Mouse (Mus musculus) midbrain, embryonic 10.5 days (tissue): Measurements from ENCODE around the gene Gm4869. TPM values are rescaled to one million over a fixed set of nuclear protein-coding genes. Genes with fewer than 3 reads are reported as not detected.
"Not testable (repeated sequence)": the region's sequence is repeated elsewhere in the genome, so short reads cannot be mapped to it uniquely, and the experiment has no call there.

Experiments
- DNase-seq: peaks from one replicate; pipeline ENCODE4 v3.0.0-alpha.2; 2017; ENCODE audit warnings: low spot score
- H3K27ac ChIP-seq: fragments of 300-500 bp; sonication (generic); replicated peaks from 2 replicates; pipeline ENCODE4 v1.5.1; 2016; ENCODE audit warnings: mild to moderate bottlenecking
- H3K27me3 ChIP-seq: fragments of 300-500 bp; sonication (generic); 2 replicates; pipeline ENCODE4 v1.6.1; 2016; ENCODE audit warnings: low read depth, mild to moderate bottlenecking; ENCODE audit not compliant: poor library complexity, severe bottlenecking
- H3K36me3 ChIP-seq: fragments of 300-500 bp; sonication (generic); 2 replicates; pipeline ENCODE4 v1.6.1; 2016; ENCODE audit warnings: mild to moderate bottlenecking, moderate library complexity
- H3K4me1 ChIP-seq: fragments of 300-500 bp; sonication (generic); 2 replicates; pipeline ENCODE4 v1.6.1; 2016
- H3K4me3 ChIP-seq: fragments of 300-500 bp; sonication (generic); 2 replicates; pipeline ENCODE4 v1.5.1; 2016; ENCODE audit warnings: mild to moderate bottlenecking, moderate library complexity
- H3K9me3 ChIP-seq: fragments of 300-500 bp; sonication (generic); replicated peaks from 2 replicates; pipeline ENCODE4 v1.6.1; 2016; ENCODE audit warnings: mild to moderate bottlenecking
- WGBS: fragments of 180-500 bp; shearing (Covaris S2); methylation state at CpG from one replicate; pipeline ENCODE4 v1.1.7; 2016; 5-methylcytosine and 5-hydroxymethylcytosine counted together
- polyA plus RNA-seq: library from polyadenylated mRNA; unstranded; fragments of >200 nt; fragmentation: Nextera tagmentation; extraction: Ambion mirVana; gene quantifications from 2 replicates; pipeline ENCODE4 v1.2.1, GENCODE M21; 2016

The Gm4869 gene
- polyA plus RNA-seq, 1 experiment from 2014 or later = not detected

- no peaks in the 10 kb centered on the region for H3K9me3 ChIP-seq
- peaks cover 94% of the 10 kb centered on the region for H3K36me3 ChIP-seq
- H3K4me3 ChIP-seq = no peak overlapping the region
- WGBS = 96% methylated on average over 17 of the region's 17 CpGs
- peaks cover 21% of the 10 kb centered on the region for H3K4me1 ChIP-seq
- H3K27me3 ChIP-seq = no peaks in the 10 kb centered on the region
- no peak for DNase-seq
- no peak overlapping the region for H3K27ac ChIP-seq
Measured at GRCm38 (mm10) chr5:140425016-140425783, 20.2 kb upstream of the Gm4869 start.

- not testable (repeated sequence) for H3K27me3 ChIP-seq, H3K27ac ChIP-seq, H3K9me3 ChIP-seq, H3K4me3 ChIP-seq, DNase-seq, H3K4me1 ChIP-seq
- 68% methylated on average over 2 of the region's 6 CpGs for WGBS
- peaks cover 96% of the 10 kb centered on the region for H3K36me3 ChIP-seq
Measured at GRCm38 (mm10) chr5:140439117-140439516, 6.3 kb upstream of the Gm4869 start.

- H3K4me3 ChIP-seq = no peak overlapping the region
- 87% methylated on average over 3 of the region's 3 CpGs for WGBS
- no peak overlapping the region for H3K27ac ChIP-seq
- H3K27me3 ChIP-seq = no peaks in the 10 kb centered on the region
- no peaks in the 10 kb centered on the region for H3K4me1 ChIP-seq
- peaks cover 6% of the 10 kb centered on the region; the same call in 1 of the 2 replicates for H3K9me3 ChIP-seq
- no peak for DNase-seq
- peaks cover 96% of the 10 kb centered on the region for H3K36me3 ChIP-seq
Measured at GRCm38 (mm10) chr5:140441406-140441805, 4.0 kb upstream of the Gm4869 start.

- no peaks in the 10 kb centered on the region for H3K9me3 ChIP-seq
- H3K36me3 ChIP-seq = peaks cover 74% of the 10 kb centered on the region
- H3K4me3 ChIP-seq = no peak overlapping the region
- H3K27ac ChIP-seq = no peak overlapping the region
- no peaks in the 10 kb centered on the region for H3K4me1 ChIP-seq
- no peak for DNase-seq
- no peaks in the 10 kb centered on the region for H3K27me3 ChIP-seq
- WGBS = 96% methylated on average over 4 of the region's 4 CpGs
Measured at GRCm38 (mm10) chr5:140444012-140444411, 1.4 kb upstream of the Gm4869 start.

GRCm38 (mm10) chr5:140446054-140446453 is 609 bp downstream of the Gm4869 start:
- Histone ChIP-seq H3K4me1 (no peaks in the 10 kb centered on the region), H3K27ac (no peak overlapping the region), H3K36me3 (peaks cover 55% of the 10 kb centered on the region), H3K9me3 (no peaks in the 10 kb centered on the region), H3K27me3 (no peaks in the 10 kb centered on the region), H3K4me3 (no peak overlapping the region)
- WGBS = 79% methylated on average over 7 of the region's 7 CpGs
- no peak for DNase-seq

- DNase-seq = no peak
- Histone ChIP-seq H3K27me3 (no peaks in the 10 kb centered on the region), H3K27ac (no peak overlapping the region), H3K9me3 (no peaks in the 10 kb centered on the region), H3K4me1 (no peaks in the 10 kb centered on the region), H3K4me3 (no peak overlapping the region), H3K36me3 (no peaks in the 10 kb centered on the region)
Measured at GRCm38 (mm10) chr5:140454488-140454887, 9.0 kb downstream of the Gm4869 start.

GRCm38 (mm10) chr5:140455466-140455865 is 10.0 kb downstream of the Gm4869 start:
- no peak for DNase-seq
- Histone ChIP-seq H3K27ac (no peak overlapping the region), H3K36me3 (no peaks in the 10 kb centered on the region), H3K4me1 (no peaks in the 10 kb centered on the region), H3K27me3 (no peaks in the 10 kb centered on the region), H3K4me3 (no peak overlapping the region), H3K9me3 (no peaks in the 10 kb centered on the region)
- 74% methylated on average over 2 of the region's 2 CpGs for WGBS

- WGBS = 83% methylated on average over 3 of the region's 3 CpGs
- Histone ChIP-seq H3K9me3 (peaks cover 21% of the 10 kb centered on the region), H3K27ac (no peak overlapping the region), H3K27me3 (no peaks in the 10 kb centered on the region), H3K36me3 (no peaks in the 10 kb centered on the region), H3K4me3 (no peak overlapping the region), H3K4me1 (no peaks in the 10 kb centered on the region)
- no peak for DNase-seq
Measured at GRCm38 (mm10) chr5:140461476-140461875, 16.0 kb downstream of the Gm4869 start.

- H3K27me3 ChIP-seq, H3K4me1 ChIP-seq, H3K27ac ChIP-seq, H3K4me3 ChIP-seq, DNase-seq, H3K36me3 ChIP-seq: not testable (repeated sequence)
- WGBS = 81% methylated on average over 2 of the region's 2 CpGs
- peaks cover 21% of the 10 kb centered on the region for H3K9me3 ChIP-seq
Measured at GRCm38 (mm10) chr5:140463151-140463550, 17.7 kb downstream of the Gm4869 start.

GRCm38 (mm10) chr5:140464943-140465342 is 19.5 kb downstream of the Gm4869 start:
- WGBS = 89% methylated on average over 2 of the region's 2 CpGs
- no peak for DNase-seq
- no peak overlapping the region for H3K27ac ChIP-seq

GRCm38 (mm10) chr5:140472336-140472735 is 26.9 kb downstream of the Gm4869 start:
- Histone ChIP-seq H3K9me3 (no peaks in the 10 kb centered on the region), H3K27me3 (no peaks in the 10 kb centered on the region), H3K4me1 (0 out of 2 replicates have a peak, but pooled peaks cover 2% of the 10 kb centered on the region), H3K27ac (no peak overlapping the region), H3K36me3 (no peaks in the 10 kb centered on the region), H3K4me3 (no peak overlapping the region)
- WGBS = 75% methylated on average over 3 of the region's 3 CpGs
- DNase-seq = no peak

More at GRCm38 (mm10) chr5:140464943-140465342, 19.5 kb downstream of the Gm4869 start:
- Histone ChIP-seq H3K4me3 (no peak overlapping the region), H3K4me1 (0 out of 2 replicates have a peak, but pooled peaks cover 2% of the 10 kb centered on the region), H3K9me3 (peaks cover 21% of the 10 kb centered on the region), H3K27me3 (no peaks in the 10 kb centered on the region), H3K36me3 (no peaks in the 10 kb centered on the region)

GRCm38 (mm10) chr5:140481458-140481857 is 36.0 kb downstream of the Gm4869 start:
- DNase-seq = no peak
- Histone ChIP-seq H3K4me3 (no peak overlapping the region), H3K36me3 (no peaks in the 10 kb centered on the region), H3K4me1 (no peaks in the 10 kb centered on the region), H3K27ac (no peak overlapping the region), H3K27me3 (no peaks in the 10 kb centered on the region), H3K9me3 (no peaks in the 10 kb centered on the region)
- 83% methylated on average over 4 of the region's 4 CpGs for WGBS

GRCm38 (mm10) chr5:140491142-140491541 is 45.7 kb downstream of the Gm4869 start:
- no peaks in the 10 kb centered on the region for H3K36me3 ChIP-seq

More at GRCm38 (mm10) chr5:140491142-140491541, 45.7 kb downstream of the Gm4869 start:
- H3K4me3 ChIP-seq = no peak overlapping the region
- H3K4me1 ChIP-seq = peaks cover 5% of the 10 kb centered on the region
- H3K9me3 ChIP-seq = no peaks in the 10 kb centered on the region
- no peak overlapping the region for H3K27ac ChIP-seq
- no peak for DNase-seq
- WGBS = 74% methylated on average over 6 of the region's 6 CpGs
- 0 out of 2 replicates have a peak, but pooled peaks cover 4% of the 10 kb centered on the region for H3K27me3 ChIP-seq
